Mouse (Mus musculus): ENCODE measurements around the gene Ppp1r17.

Ppp1r17 gene

DNA sequence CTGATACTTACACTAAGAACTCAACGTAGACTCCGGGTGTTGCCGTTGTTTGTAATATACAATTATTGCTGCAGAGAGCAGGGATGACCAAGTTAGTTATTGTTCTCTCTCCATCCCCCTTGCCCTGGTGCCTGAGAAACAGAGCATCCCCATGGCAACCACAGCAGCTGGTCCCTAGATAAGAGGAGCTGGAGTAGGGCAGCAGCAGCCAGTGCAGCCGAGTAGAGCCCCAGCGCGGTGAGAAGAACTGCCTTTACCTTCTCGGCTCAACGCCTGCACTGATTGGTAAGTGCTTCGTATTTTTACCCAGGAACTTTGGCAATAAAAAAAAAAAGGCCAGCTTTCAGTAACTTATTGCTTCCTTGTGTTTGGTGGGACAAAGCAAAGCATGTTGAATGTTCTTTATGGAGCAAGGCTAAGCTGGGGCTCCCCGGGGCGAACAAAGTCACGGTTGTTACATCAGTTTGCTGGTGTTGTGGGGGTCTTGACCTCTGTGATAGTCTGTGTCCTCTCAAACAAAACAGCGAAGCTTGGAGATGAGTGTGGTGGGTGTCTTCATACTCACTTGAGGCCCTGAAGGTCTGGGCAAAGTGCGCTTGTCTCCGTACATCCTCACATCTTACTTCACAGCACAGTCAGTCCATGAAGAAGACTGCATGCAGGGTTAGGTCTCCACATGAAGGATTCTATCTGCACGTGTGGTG is at the start of gene Ppp1r17:
TSS of gene Ppp1r17 (plus strand) at position 207 of the 704 bp plus-strand sequence.
- no peak for DNase-seq

DNA sequence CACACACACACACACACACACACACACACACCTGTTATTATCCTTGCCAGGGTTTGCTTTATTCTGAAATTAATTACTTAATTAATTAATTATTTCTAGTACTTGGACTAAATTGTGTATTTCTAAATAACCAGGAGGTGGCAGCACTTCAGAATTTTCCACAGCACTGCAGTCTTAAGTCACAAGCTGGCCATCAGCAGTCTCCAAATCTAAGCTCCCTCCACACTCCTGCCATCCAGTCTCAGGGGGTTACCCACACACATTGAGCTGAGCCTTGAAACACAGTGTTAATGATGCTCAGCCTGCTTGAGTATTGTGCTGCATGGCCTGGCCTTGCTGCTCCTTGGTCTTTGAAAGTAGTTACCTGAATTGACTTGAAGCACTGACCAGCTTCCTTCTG is 44.3 kb upstream of the Ppp1r17 start:
- no peak for DNase-seq

DNA sequence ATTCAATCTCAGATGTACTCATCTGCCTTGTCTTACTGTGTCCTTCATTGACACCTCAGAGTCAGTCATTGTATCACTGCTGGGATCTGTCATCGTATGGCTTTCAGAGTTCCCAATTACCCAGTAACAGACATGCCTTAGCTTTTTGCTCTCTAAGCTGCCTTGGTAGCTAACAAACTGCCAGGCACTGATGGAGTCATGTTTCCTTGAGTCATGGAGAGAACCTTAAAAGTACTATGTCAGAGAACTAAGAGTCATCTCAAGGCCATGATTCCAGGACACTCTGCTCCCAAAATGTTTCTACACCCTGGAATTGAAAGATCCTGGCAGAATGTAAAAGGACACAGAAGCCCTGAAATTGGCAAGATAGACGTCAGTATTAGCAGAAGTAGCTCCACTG is 37.5 kb upstream of the Ppp1r17 start:
- DNase-seq = no peak

DNA sequence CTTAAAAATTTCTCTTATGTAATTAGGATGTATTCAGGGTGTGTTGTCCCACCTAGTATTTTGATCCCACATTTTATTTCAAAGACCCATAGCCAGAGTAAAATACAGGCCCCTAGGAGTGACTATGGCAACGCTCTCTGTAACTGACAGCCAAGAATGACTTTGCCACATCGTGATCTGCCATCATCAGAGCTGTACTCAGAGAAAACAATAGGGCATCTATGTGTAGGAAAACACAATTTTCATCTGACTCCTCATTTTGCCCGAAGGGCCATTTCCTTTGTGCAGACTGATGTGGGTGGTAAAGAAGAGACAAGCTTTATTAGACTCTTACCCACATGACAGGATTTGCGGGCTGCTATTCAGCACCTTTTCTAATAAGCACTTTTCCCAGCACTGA is 8.6 kb upstream of the Ppp1r17 start:
- DNase-seq = no peak

DNA sequence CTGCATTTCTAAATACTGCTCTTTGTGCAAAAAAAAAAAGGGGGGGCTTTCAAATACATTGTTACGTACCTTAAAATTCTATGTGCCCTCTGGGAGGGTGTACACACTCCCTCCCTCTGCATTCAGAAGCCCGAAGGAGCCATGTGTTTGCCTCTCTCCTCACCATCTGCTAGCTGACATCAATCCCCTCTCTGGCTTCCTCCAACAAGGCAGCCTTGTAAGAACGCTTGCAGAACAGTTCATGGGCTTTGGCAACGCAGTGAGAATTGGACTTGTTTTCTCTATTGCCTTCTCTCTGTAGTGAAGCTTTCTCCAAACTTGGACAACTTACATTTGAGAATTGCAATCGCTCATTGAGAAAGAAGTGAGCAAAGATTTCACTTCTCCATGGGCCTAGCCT is 4.9 kb upstream of the Ppp1r17 start:
- DNase-seq = no peak

DNA sequence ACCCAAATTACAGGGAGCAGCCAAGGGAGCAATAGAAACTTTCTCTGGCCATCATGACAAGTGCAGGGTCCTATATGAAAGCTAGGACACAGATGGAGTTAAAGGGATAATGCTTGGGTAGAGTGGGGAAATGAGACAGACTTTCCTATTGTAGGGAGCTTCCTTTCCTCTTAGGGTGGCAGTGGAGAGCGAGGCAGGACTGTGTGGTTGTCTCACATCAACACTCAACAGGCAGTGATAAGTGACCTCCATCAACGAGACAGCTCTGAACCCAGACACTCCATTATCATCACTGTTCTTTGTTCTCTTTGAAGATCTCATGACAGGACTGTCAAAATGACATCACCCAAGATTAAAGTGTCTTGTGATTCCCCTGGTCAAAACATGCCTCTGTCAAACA is 2.3 kb downstream of the Ppp1r17 start:
- no peak for DNase-seq

DNA sequence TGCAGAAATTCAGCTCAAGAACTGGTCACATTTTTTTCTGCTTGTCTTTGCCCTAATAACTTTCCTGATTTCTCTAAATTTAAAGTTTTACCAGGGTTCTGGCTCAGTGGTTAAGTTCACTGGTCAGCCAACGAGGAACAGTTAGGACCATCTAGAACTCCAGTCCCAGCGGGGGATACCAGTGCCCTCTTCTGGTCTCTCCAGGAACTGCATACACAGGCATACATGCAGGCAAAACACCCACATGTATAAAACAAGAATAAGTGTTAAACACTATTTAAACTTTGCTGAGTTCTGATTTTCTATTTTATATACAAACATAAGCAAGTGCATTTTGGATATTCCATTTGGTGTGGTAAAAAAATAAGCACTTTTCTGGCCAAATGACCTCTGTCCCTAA is 8.2 kb downstream of the Ppp1r17 start:
- no peak for DNase-seq

DNA sequence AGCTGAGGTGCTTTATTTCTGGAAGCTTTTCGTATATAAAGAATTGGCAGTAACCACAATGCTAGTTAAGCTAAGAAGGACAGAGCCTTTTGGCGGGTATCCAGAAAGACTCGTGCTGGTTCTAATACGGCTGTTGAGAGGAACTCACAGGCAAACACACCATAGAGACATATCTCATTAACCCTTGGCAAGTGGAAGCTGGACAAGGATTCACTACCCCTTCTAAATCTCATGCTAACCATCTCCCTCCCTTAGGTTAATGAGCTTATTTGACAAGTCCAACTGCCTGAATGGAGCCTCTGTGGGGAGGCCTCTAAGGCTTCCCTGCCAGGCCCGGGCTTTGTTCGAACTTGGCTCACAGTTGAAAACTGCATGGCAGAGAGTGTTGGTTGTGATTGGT is 10.0 kb downstream of the Ppp1r17 start:
- DNase-seq = no peak

DNA sequence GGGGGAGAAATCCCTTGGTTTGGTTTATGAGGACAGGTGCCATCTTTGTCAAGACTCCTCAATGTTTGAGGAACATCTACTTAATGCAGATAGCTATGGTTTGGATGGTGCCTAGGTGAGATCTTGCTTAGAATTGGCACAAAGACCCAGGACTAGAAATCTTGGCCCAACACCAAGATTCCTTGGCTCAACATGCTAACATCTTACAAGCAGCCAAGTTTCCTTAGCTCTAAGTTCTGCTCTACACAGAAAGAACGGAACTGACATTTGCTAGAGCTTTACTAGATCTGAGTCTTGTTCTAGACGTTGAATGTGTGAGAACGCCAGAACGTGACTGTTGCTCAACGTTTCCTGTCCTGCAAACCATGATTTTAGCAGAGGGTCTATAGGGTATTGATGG is 10.7 kb downstream of the Ppp1r17 start:
- no peak for DNase-seq

DNA sequence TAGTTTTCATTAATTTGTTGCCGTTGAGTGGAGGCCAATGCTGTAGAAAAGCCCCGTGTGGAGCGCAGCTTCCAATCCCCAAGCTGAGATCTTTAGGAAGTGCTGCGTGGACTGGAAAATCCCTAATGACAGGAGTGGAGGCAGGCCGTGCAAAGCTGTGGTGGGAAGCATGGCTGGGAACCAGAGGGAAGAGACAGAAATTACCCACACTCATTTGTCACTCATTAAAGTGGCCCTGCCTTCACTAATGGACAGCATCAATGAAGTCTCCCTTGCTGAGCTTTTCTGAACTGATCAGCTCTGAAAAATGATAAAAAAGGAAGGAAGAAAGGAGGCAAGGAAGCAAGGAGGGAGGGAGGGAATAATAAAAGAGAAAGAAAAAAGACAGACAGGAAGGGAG is 12.7 kb downstream of the Ppp1r17 start:
- DNase-seq = no peak

DNA sequence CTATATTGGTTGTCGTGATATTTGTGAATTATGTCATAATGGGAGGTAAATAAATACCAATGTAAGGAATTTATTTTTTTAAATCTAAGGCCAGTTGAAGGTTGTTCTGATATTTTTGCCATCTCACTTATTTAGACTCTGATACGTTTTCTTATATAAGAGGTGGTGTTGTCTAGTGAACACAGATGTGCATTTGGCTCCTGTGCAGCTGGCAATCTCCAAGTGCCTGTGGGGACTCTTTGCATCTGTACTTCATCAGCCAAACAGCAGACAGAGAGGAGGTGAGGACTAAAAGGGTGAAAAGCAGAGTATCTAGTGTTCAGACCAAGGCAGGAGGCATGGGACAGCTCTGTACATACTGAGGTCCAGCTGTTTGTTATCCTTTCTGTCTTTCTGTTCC is 14.9 kb downstream of the Ppp1r17 start:
- DNase-seq = no peak

DNA sequence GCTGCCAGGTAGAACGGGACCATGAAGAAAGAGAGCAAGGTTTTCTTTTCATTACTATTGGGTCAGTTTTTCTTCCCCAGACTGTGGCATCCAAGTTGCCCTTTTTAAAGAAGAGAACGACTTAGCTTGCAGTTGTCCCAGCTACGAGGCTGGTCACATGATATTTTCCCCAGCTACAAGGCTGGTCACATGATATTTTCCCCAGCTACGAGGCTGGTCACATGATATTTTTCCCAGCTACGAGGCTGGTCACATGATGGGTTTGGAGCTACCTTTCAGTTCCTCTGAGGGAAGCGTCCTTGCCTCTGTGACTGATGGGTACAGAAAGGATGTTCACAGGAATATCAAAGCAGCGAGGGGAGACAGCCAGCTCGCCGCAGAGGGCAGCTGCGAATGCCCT is 17.8 kb downstream of the Ppp1r17 start:
- DNase-seq = no peak

DNA sequence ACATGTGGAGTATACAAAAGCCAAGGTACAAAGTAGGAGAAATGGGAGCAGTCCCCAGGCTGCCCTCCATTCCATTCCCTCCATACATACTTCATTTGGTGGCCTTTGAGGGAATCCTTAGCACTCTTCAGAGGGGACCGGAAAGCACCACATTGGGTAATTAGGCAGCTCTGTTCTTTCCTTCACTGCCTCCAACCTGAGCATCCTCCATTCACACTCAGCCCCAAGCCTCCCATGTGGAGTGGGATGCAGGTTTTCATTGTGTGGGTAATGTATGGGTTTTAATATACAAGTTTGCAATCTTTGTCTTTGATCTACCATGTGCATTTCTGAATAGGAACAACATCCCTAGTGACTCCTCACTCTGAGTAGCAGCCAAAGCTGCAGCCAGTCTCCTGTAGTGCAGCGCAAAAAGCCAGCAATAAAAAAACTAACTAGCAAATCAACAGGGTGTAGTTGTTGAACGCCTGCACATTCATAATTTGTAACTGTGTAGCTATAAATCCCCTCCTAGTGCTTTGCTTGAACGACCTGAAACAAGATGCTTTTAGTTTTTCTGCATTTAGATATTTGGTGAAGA is 22.3 kb downstream of the Ppp1r17 start:
- no peak for DNase-seq

DNA sequence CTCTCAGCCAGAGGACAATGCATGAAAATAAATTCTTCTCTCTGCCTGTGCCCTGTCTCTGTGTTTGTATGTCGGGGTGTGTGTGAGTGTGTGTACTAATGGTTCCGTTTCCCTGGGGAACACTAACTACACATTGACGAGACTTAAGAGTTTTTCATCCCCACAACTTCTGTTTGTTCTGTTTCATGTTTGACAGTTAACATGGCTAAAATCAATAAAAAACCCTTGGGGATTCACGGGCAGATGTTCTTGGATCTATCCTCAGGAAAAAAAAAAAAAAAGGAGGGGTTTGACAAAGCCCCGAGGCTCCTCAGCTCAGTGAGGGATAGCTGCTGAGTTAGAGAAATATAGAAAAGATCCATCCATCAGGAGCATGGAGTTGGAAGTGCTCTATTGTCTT is 27.0 kb downstream of the Ppp1r17 start:
- no peak for DNase-seq

DNA sequence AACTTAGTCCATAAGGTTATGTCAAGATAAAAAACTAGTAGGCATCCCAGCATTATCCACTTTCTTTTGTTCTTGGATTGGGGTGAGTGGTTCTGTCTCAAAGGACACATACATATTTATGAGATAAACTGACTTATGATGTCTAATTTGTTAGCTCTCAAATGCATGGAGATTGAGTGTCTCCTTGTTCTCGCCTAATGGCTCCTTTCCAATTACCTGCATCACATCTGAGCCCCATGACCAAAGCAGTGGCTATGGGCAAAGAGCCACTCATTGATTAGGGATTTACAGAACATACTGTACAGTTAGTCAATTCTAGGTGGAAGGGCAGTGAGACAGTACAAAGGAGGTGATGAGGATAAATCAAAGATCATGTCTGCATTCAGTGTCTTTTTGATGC is 27.4 kb downstream of the Ppp1r17 start:
- DNase-seq = no peak

DNA sequence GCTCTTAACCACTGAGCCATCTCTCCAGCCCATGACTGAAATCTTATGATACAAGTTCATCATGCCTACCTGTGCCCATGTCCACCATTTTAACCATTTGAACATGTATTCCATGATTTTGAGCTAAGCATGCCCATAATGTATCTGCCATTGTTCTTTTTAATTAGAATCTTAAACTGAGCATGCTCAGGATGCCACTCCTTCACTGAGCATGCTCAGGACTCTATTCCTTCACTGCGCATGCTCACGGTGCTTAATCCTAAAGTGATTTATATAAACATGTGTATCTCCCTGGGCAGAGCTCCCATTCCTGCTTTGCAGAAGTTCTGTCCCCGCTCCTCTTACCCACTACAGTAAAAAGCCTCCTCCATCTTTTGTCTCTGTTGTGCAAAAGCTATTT is 31.3 kb downstream of the Ppp1r17 start:
- no peak for DNase-seq

DNA sequence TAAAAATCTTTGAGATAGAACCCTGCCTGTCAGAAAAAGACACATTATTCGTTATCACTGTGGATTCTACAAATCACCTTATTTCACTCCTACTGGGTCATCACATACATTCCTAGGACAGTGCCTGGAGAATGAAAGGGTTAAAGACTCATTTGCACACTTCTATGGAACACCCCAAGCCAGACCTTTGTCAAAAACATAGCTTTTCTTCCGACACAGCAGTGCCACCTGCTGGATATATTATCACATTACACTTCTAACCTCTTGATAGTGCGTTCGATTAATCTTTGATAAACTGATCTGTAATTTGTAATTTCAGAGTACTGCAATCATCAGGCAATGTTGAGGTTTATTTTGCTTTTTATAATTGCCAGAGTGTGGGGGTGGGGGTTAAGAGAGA is 31.8 kb downstream of the Ppp1r17 start:
- DNase-seq = no peak

DNA sequence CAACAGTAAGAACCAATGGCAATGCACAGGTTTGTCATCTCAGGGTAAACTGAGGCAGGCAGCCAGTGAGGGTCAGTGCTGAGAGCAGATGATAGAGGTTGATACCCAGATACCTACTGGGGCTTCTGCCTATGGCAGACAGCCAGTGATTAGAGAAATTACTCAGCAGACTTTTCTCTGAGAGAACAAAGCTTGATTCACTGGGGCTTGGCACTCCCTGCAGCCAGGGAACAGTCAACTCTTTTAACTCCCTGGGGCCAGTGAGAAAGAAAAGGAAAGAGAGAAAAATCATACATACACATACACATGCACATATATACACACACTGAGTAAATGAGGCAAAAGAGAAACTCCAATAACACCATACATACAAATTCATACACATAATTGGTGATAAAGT is 46.4 kb downstream of the Ppp1r17 start:
- DNase-seq = no peak

DNA sequence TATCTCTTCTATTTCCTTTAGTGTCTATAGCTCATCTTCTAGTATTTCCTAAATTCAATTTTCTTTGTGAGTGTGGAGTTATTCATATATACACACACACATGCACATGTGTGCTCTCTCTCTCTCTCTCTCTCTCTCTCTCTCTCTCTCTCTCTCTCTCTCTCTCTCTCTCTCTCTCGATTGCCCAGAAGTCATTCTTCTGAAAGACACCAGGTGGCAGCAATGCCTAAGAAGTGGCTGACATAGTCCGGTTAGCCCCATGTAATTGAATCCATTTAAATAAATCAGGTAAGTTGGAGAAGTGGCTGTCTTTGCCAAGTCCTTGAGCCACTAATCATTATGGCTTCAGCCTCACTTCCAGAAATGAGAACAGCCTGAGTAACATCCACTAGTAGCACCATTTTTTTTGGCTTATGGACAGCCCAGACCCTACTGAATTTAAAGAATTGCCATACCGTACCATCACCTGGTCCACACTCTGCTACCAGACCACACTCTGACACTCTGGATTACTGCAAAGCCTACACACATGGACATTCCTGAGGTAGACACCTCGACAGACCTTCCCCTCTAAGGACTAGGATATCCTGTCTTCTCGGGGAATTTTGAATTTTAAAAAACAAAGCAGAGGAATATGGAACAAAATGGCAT is 49.5 kb downstream of the Ppp1r17 start:
- no peak for DNase-seq

DNA sequence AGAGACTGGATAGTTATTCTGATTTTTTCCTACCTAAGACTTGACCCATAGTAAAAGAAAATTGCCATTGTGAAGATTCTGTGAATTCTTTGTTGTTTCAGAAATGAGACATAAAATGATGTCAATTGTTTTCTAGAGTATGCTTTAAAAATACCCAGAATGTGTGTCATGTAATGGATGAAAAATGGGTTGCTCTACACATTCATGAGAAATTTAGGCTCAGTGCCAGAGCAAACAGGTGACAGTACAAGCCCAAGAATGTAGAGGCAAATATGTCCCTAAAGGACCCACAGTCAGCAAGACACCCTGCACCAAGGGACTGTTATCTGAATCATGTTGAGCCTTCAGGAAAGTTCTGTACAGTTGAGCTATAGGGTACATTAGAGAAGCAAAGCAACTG is 51.2 kb downstream of the Ppp1r17 start:
- no peak for DNase-seq

DNA sequence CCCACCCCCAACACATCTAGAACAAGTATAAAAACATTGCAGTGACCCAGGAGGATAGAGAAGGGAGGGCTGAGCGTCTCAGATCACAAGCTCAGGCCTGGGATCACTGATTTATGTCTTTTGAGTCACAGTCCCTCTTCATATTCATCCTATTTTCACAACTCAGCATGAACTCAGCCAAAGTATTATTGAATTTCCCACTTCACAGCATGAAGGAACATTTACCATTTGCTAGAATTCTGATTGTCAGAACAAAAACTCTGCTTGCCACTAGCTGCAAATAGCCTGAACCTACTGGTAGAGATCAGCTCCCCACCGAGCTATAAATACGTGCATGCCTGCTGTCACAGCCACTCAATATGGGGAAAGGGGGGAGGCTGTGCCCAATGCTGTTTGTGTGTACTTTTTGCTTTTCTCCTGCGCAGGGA is 59.1 kb downstream of the Ppp1r17 start:
- no peak for DNase-seq
